Mouse (Mus musculus): ENCODE measurements around the gene Olfr876. TPM values are rescaled to one million over a fixed set of nuclear protein-coding genes. Genes with fewer than 3 reads are reported as not detected.
"Not testable (repeated sequence)": the region's sequence is repeated elsewhere in the genome, so short reads cannot be mapped to it uniquely, and the experiment has no call there.

Olfr876 gene
- polyA plus RNA-seq (2012; rRNA removed) = not detected in 2 replicates

DNA sequence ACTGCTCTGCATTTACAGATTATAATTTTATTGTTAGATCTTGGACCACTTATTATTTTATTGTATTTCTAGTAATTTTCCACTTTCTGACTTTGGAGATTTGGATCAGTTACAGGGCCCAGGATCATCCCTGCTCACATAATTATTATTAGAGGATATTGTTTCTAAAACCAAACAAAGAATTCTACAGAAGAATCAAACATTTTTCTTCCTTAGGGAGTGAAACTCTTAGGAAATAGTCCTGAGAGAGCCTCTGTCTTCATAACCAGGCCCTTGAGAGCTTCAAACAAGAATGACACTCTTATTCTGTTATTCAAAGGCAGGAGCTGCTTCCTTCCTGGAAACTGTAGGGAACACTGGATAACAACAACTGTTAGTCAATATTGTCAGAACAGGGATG lies at the start of gene Olfr876:
TSS of gene Olfr876 (plus strand) at position 301 of the 400 bp plus-strand sequence.
- no peak for DNase-seq (ENCODE audit: extremely low spot score in 1 of 2, low spot score in 1 of 2)

DNA sequence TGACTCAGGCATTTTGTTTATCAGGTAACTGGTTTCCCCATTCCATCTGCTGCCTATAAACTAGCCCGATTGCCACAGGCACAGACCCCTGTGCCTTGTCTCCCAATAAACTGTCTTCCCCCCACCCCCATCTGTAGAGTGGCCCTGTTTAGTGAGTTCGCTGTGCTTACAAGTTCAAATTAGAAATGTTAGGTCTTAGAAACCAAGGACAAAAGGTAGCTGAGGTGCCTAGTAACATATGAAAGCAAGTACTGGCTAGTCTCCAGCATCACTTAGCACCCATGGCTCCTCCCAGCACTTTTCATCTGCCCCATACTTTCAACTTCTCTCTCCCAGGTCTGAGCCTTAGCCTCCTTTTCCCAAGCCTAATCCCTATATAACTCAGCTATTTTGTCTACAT lies 41.1 kb upstream of the Olfr876 start:
- no peak for DNase-seq (ENCODE audit: extremely low spot score in 1 of 2, low spot score in 1 of 2)

DNA sequence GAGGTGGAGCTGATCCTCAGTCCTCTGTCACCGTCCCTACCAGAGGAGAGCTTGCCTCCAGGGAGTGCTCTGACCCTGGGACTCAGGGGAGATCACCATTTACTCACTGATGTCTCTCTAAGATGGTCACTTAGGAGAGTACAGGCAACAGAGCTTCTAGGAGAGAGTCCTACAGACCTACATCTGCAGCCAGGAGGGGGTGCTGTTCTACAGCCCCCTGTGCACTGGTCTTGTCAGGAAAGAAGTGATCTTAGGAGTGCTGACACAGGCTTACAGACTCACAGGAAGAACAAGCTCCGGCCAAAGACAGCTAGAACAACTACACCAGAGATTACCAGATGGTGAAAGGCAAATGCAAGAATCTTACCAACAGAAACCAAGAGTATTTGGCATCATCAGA lies 40.3 kb upstream of the Olfr876 start:
- DNase-seq (ENCODE audit: extremely low spot score in 1 of 2, low spot score in 1 of 2) = no peak

DNA sequence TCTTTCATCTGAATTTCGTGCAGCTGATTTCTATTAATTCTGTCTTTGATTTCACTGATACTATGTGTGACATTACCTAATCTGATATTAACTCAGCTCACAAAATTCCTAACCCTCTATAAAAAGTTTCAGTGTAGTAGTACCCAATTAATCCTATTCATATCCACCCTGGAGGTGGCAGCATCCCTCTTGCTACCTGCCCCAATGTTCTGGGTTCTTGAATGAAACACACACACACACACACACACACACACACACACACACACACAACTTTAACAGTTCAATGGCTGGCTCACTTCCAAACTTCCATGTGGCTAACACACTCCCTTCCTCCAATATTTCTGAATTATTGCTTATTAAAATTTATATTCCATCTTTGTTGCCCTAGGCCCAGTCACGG lies 32.2 kb upstream of the Olfr876 start:
- DNase-seq (ENCODE audit: extremely low spot score in 1 of 2, low spot score in 1 of 2) = no peak

DNA sequence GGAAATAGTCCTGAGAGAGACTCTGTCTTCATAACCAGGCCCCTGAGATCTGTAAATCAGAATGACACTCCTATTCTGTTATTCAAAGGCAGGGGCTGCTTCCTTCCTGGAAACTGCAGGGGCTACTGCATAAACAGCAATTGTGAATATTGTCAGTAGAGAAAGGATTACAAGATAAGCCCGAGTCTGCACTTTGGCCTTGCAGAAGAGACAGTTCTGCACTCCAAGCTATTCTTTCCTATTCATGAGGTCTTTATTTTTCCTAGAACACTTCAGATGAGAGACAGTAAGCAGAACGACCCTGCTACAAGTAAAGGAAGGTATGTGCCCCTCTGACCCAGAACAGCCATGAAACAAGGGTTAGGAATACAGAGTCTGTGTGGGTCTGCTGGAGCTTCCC lies 31.1 kb upstream of the Olfr876 start, which contains the start of gene Olfr875:
TSS of gene Olfr875 (plus strand) at position 99 of the 400 bp plus-strand sequence.
- DNase-seq (ENCODE audit: extremely low spot score in 1 of 2, low spot score in 1 of 2) = no peak

DNA sequence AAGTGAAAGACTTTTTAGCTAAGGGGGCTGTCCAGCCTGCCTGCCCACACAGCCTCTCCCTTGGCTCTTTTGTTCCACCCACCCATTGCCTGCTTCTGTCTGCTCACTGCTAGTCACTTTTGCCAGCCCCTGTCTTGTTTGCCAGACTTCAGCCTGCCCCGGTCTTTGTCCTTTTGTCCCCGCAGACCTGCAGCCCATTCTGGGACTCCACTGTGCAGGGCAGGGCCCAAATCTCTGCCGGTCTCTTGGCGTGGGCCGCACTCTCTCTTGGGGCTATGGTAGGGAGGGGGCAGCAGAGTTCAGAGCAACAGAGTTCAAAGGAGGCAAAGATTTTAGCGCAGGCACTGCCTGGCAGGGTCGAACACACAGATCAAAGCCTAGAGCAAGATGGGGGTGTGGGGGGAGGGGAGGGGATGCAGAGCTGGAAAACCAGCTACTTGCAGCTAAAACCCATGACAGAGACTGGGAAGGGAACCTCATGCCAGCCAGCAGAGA lies 20.0 kb upstream of the Olfr876 start:
- peak in 1 of 2 experiments; percentile 4 for DNase-seq (ENCODE audit: extremely low spot score in 1 of 2, low spot score in 1 of 2)

DNA sequence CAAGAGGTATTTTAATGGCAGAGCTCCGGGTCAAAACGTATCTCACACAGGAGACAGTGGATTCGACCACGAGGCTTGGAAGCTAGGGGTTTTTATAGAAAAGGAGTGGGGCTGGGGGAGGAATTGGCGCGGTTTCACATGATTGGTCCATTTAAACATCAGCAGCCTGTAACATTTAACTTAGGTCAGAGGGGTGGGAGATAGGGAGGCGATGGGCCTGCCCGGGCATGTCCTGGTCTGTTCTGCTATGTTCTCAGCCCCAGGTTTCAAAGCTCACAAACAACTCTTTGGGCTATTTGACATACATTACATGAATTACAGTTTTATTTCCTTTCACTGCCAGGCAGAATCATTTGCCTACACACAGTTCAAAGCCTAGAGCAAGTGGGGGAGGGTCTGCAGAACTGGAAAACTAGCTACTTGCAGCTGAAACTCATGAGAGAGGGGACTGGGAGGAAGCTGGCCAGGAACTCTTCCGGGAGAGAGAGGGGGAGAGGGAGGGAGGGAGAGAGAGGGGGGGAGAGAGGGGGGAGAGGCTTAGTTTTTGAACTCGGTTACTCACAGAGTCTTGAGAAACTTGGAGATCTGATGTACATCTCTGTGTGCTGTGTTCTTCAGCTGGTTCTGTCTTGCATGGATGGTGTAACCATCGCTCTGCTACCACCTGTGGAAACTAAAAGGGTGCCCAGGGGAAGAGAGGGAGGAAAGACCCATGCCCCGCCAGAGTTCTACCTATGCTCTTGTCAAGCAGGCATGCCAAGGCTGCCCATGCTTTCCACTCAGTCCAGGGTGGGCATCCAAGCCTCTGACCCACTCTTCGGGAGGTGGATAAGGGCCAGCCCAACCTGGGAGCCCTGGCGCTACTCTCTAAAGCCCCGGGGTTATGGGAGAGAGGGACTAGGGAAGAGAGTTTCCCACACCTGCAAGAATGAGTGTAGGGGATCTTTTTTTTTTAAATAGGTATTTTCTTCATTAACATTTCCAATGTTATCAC lies 19.1 kb upstream of the Olfr876 start:
- DNase-seq (ENCODE audit: extremely low spot score in 1 of 2, low spot score in 1 of 2) = not testable (repeated sequence)

DNA sequence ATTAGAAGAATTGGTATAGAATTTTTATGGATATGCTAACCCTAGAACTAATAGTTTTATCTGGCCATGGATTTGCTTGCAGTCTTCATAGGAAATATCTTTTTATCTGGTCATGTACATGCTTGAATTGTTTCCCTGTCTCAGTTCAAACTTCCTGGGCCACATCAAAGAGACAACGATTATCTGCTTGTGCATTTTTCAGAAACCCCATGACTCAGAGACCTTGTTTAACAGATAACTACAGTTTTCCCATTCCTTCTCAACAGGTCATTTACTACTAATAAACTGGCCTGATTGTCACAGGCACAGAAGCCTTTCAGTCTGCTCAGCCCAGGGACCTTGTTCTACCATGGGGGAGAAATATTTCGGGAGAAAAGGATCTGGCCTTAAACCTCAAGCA lies 16.4 kb upstream of the Olfr876 start:
- DNase-seq (ENCODE audit: extremely low spot score in 1 of 2, low spot score in 1 of 2) = no peak

DNA sequence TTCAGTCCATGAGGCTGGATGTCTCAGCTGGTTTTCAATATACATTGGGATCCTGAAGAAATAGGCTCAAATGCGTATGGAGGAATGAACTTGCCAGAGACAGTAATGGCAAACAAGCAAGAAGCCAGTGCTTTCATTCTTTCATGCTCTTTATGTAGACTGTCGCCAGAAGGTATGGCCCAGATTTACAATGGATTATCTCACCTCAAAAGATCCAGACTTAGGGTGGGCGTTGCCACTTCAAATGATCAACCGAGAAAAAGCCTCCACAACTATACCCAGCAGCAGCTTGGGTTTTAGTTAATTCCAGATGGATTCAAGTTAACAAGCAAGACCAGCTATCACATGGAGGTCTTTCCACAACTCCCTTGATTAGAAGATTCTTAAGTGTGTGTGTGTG lies 776 bp upstream of the Olfr876 start:
- DNase-seq (ENCODE audit: extremely low spot score in 1 of 2, low spot score in 1 of 2) = peak; percentile 20 to 50

DNA sequence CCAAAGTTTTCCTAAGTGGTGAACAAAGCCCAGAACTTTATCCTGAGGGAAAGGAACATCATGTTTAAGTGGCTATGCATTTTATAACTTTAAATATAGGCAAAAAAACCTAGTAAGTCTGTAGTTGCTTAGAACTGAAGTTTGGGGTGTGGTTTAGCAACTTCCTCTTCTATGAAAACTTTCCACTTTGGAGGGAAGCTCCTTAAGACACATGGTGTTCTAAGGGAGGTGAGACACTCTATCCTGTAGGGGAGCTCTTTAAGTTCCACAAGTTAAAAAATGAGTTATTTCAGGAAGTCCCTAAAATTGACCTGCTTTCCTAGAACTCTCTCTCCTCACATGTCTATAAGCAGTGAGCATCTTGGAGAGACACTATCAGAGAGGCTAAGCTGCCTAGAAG lies 4.4 kb downstream of the Olfr876 start:
- no peak for DNase-seq (ENCODE audit: extremely low spot score in 1 of 2, low spot score in 1 of 2)

DNA sequence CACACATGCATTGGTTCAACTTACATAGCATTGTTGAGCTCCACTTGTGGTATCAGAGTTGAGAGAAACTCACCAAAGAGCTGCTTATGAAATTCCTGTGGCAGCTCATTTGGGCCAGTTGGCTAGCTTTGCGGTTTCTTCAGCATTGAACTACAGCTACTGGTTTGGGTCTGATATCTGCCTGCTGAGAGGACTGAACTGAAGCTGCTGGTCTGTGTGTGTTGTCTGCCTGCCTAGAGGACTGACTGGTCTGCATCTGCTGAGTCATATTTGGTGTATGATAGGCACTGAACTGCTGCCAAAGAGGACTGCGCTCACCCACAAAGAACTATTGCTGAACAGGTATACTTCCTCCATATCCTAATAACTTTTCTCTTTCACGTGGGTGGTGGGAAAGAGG lies 5.6 kb downstream of the Olfr876 start:
- no peak for DNase-seq (ENCODE audit: extremely low spot score in 1 of 2, low spot score in 1 of 2)

DNA sequence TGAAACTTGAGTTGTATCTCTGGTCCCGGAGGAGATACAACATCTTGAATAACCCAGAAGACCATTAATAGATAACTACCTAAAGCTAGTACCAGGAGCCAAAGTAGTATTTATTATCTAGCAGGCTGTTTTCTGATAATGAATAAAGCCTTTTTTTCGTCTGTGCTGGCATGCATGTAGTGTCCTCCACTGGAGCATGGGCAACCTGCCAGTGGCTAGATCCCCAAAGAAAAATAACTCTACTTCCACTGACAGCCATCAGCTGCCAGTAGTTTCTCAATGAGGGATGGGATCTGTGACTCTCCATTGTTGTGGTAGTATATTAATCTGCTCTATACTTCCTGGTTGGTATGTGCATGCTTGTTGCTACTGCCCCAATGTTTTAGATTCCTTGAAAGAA lies 6.1 kb downstream of the Olfr876 start:
- DNase-seq (ENCODE audit: extremely low spot score in 1 of 2, low spot score in 1 of 2) = no peak

DNA sequence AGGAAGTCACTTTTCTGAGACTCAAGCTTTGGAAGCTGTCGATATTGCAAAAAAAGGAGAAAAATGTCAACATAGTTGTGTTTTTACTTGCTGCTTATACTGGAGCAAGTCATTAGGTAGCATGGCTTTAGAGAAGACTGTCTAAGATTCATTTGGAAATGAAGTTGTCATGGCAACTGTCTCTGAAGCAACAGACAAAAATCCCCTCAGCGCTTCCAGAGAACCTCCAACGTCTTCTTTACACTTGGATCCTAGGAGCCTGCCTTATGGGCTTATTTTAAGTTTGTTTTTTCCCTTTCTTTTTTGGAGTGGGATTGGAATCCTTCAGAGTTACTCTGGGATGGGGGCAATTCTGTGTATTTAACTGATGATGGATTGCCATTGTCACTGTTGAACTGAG lies 11.9 kb downstream of the Olfr876 start:
- DNase-seq (ENCODE audit: extremely low spot score in 1 of 2, low spot score in 1 of 2) = peak; percentile 40 to 70

DNA sequence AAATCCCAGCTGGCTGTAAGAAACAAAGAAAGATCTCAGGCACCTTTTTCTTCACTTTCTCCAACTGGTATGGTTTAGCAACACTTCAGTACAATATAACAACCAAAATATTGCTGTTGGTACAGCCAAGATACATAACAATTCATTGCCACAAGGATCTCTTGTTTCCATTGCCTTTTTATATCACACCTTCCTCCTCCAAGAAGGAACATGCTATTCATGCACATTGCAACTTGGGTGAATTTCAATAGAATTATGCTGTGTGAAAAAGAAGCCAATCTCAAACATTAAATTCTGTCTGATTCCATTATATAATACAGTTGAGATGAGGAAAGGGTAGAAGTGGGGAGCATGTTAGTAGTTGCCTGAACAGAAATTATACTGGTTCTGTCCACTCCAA lies 27.1 kb downstream of the Olfr876 start:
- peak; percentile 20 to 50 for DNase-seq (ENCODE audit: extremely low spot score in 1 of 2, low spot score in 1 of 2)

DNA sequence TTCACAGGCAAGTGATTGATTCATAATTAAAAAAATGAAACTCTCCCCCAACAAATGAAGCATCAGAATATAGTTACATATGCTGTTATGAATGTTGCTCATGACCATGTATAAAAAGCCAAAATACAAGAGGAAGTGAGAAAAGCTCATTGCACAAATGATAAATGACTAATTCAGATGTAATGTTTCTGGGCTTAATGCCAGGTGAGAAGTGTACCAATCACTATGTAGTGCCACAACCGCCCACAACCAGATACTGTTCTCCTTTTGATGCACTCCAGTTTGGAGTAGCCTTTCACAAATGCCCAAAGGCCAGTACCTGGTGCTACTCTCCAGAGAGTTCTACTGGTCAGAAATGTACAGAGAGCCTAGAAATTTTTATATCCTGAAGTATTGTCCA lies 30.5 kb downstream of the Olfr876 start:
- DNase-seq (ENCODE audit: extremely low spot score in 1 of 2, low spot score in 1 of 2) = peak; percentile 32 to 62

DNA sequence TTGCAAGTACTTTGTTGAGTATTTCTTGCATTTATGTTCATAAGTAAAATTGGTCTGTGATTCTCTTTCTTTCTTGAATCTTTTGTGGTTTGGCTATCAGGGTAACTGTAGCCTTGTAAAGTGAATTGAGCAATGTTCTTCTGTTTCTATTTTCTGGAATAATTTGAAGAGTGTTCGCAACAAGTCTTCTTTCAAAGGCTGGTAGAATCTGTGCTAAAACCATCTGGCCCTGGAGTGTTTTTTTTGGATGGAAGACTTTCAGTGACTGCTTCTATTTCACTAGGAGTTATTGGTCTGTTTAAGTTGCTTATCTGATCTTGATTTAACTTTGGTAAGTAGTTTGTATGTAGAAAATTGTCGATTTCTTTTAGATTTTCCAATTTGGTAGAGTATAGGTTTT lies 46.4 kb downstream of the Olfr876 start:
- DNase-seq (ENCODE audit: extremely low spot score in 1 of 2, low spot score in 1 of 2) = no peak

DNA sequence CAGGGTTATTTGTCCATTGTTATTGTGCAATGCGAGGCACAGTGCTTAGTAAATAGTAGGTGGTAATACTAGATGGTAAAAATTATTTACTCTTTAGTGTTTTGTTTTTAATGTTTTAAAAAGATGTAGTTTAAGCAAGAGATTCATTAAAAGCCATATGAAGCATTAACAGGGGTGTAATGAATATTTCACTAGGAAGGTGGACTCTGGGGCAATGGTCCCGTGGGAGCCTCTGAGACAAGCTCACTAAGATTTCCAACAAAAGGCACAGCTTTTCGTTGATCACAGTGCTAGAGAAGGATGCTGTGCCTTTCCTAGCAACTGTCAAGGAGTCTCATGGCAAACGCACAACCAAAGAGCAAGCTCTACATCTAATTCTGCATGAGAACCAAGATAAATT lies 51.1 kb downstream of the Olfr876 start, which contains the start of gene Olfr877:
TSS of gene Olfr877 (plus strand) at position 301 of the 400 bp plus-strand sequence.
- DNase-seq (ENCODE audit: extremely low spot score in 1 of 2, low spot score in 1 of 2) = no peak

Other genes with a start within 250 kb of the Olfr876 start
- gene Siae, start 247.3 kb upstream of the Olfr876 start, polyA plus RNA-seq (2012; rRNA removed) = 14.2 and 14.5 TPM in 2 replicates
- 6.7 and 7.1 TPM in 2 replicates for gene Spa17, start 189.3 kb upstream of the Olfr876 start, polyA plus RNA-seq (2012; rRNA removed)
- gene Tbrg1, start 145.7 kb upstream of the Olfr876 start, polyA plus RNA-seq (2012; rRNA removed) = 42.0 and 43.7 TPM in 2 replicates
- 0.08 TPM in 1 of 2 replicates, not detected in the other for gene Panx3, start 133.8 kb upstream of the Olfr876 start, polyA plus RNA-seq (2012; rRNA removed)
- gene Olfr160, start 86.8 kb upstream of the Olfr876 start, polyA plus RNA-seq (2012; rRNA removed) = 0.10 TPM in 1 of 2 replicates, not detected in the other
- 0.11 TPM in 1 of 2 replicates, not detected in the other for gene Olfr874, start 57.9 kb upstream of the Olfr876 start, polyA plus RNA-seq (2012; rRNA removed)
- gene Olfr875, start 31.2 kb upstream of the Olfr876 start, polyA plus RNA-seq (2012; rRNA removed) = not detected in 2 replicates
- 0.28 and 0.34 TPM in 2 replicates for gene Olfr877, start 51.2 kb downstream of the Olfr876 start, polyA plus RNA-seq (2012; rRNA removed)
- gene Olfr145, start 93.7 kb downstream of the Olfr876 start, polyA plus RNA-seq (2012; rRNA removed) = not detected in 2 replicates
- 0.04 TPM in 1 of 2 replicates, not detected in the other for gene Olfr878, start 114.8 kb downstream of the Olfr876 start, polyA plus RNA-seq (2012; rRNA removed)
- not detected in 2 replicates for gene Olfr881, start 188.8 kb downstream of the Olfr876 start, polyA plus RNA-seq (2012; rRNA removed)
- gene Olfr883, start 222.8 kb downstream of the Olfr876 start, polyA plus RNA-seq (2012; rRNA removed) = not detected in 2 replicates
- gene Olfr884, start 243.5 kb downstream of the Olfr876 start, polyA plus RNA-seq (2012; rRNA removed) = not detected in 2 replicates

Measured in frontal cortex, adult 2 months (tissue).